In genomic region chr8:48310240-48310849, GRCm38 (mm10) we compare ENCODE assay signal across 15 mouse cellular contexts.
A peak's percentile ranks its signal among the peaks of the same experiment; 100 is the strongest.
DNase-seq lines count a peak whose midpoint lies in the region; ATAC-seq and TF ChIP-seq lines count a peak whose summit lies in the region.
"Had no signal": no experiment of that assay in that cellular context is flagged by ENCODE, and none has a peak within 500 bp of the region (broad histone marks: within the 10 kb centered on the region; RNA-seq: fewer than 3 reads in every experiment).

No protein-coding gene starts in this region.

- peaks cover 29% of the 10 kb centered on the region for H3K4me1 ChIP-seq in embryonic facial prominence, embryonic 12.5 days
- peaks cover 37% of the 10 kb centered on the region for H3K4me1 ChIP-seq in forebrain, postnatal 0 days (ENCODE audit: insufficient read depth)
- peaks cover 26% of the 10 kb centered on the region for H3K4me1 ChIP-seq in midbrain, embryonic 12.5 days
- H3K4me1 ChIP-seq: liver, embryonic 13.5 days had no signal

- peak; percentile 27 for DNase-seq in R1 (ENCODE audit: low read depth, low spot score)
- peak; percentile 21 for DNase-seq in forebrain, postnatal 0 days
- no peak for DNase-seq in layer of hippocampus, postnatal 14 days (ENCODE audit: low spot score in 2 of 2)
- no peak for DNase-seq in layer of hippocampus, adult 8-10 months (ENCODE audit: low spot score in 2 of 2)
- DNase-seq in embryo, embryonic 10 days (ENCODE audit: low spot score) = no peak
- DNase-seq: adrenal gland, postnatal 25 days; embryo, embryonic 11 days; gastrocnemius, postnatal 25 days; kidney, postnatal 36 days; liver, embryonic 13.5 days; right cerebral cortex, postnatal 4 days had no signal

- peak overlapping the region; percentile 48 for H3K27ac ChIP-seq in embryonic facial prominence, embryonic 12.5 days
- H3K27ac ChIP-seq in forebrain, postnatal 0 days (ENCODE audit: low read depth, low read length) = peak overlapping the region; percentile 16; the same call in 1 of the 2 replicates
- peak overlapping the region; percentile 60 for H3K27ac ChIP-seq in midbrain, embryonic 12.5 days (replicated peaks)
- H3K27ac ChIP-seq: liver, embryonic 13.5 days had no signal

- peaks cover 8% of the 10 kb centered on the region for H3K36me3 ChIP-seq in embryonic facial prominence, embryonic 12.5 days
- H3K36me3 ChIP-seq in forebrain, postnatal 0 days (ENCODE audit: insufficient read depth) = no peaks in the 10 kb centered on the region
- 0 out of 2 replicates have a peak, but pooled peaks cover 4% of the 10 kb centered on the region for H3K36me3 ChIP-seq in midbrain, embryonic 12.5 days
- H3K36me3 ChIP-seq: liver, embryonic 13.5 days had no signal

- no peak for TF ChIP-seq CTCF in forebrain, postnatal 0 days (IDR thresholded peaks at IDR 0.05; ENCODE audit: low read depth)

- WGBS in embryonic facial prominence, embryonic 12.5 days = 53% methylated on average over 10 of the region's 10 CpGs
- WGBS in forebrain, postnatal 0 days = 20% methylated on average over 10 of the region's 10 CpGs
- whole genome bisulfite sequencing in midbrain, embryonic 12.5 days = 36% methylated on average over 10 of the region's 10 CpGs

- no peak for ATAC-seq in embryonic facial prominence, embryonic 12.5 days (ENCODE audit: insufficient number of reproducible peaks, insufficient read depth, low FRiP score, low TSS enrichment)
- peak; percentile 15 for ATAC-seq in forebrain, postnatal 0 days
- ATAC-seq in midbrain, embryonic 12.5 days (ENCODE audit: low FRiP score, low read depth) = peak; percentile 32; the same call in 1 of the 2 replicates
- ATAC-seq: intestine, postnatal 0 days had no signal

- H3K9me3 ChIP-seq in embryonic facial prominence, embryonic 12.5 days = no peaks in the 10 kb centered on the region
- no peaks in the 10 kb centered on the region for H3K9me3 ChIP-seq in forebrain, postnatal 0 days (ENCODE audit: low read length)
- no peaks in the 10 kb centered on the region for H3K9me3 ChIP-seq in midbrain, embryonic 12.5 days
- H3K9me3 ChIP-seq: liver, embryonic 13.5 days had no signal

- no peaks in the 10 kb centered on the region for H3K27me3 ChIP-seq in embryonic facial prominence, embryonic 12.5 days
- H3K27me3 ChIP-seq in forebrain, postnatal 0 days (ENCODE audit: insufficient read depth, low read length) = no peaks in the 10 kb centered on the region
- peaks cover 4% of the 10 kb centered on the region; the same call in 1 of the 2 replicates for H3K27me3 ChIP-seq in midbrain, embryonic 12.5 days
- H3K27me3 ChIP-seq: CH12.LX; liver, embryonic 13.5 days had no signal

- H3K4me2 ChIP-seq in embryonic facial prominence, embryonic 12.5 days (replicated peaks) = no peak overlapping the region
- no peak overlapping the region for H3K4me2 ChIP-seq in forebrain, postnatal 0 days (ENCODE audit: low read depth)
- no peak overlapping the region for H3K4me2 ChIP-seq in midbrain, embryonic 12.5 days (replicated peaks)
- H3K4me2 ChIP-seq: liver, embryonic 13.5 days had no signal

- H3K9ac ChIP-seq in embryonic facial prominence, embryonic 12.5 days = no peak overlapping the region
- no peak overlapping the region for H3K9ac ChIP-seq in forebrain, postnatal 0 days
- no peak overlapping the region for H3K9ac ChIP-seq in midbrain, embryonic 12.5 days (replicated peaks)
- H3K9ac ChIP-seq: liver, embryonic 13.5 days had no signal

- no peak overlapping the region for H3K4me3 ChIP-seq in embryonic facial prominence, embryonic 12.5 days
- no peak overlapping the region for H3K4me3 ChIP-seq in forebrain, postnatal 0 days (ENCODE audit: low read depth, low read length)
- no peak overlapping the region for H3K4me3 ChIP-seq in midbrain, embryonic 12.5 days
- H3K4me3 ChIP-seq: liver, embryonic 13.5 days had no signal

Comparison
In these comparisons a context has a peak if more than half of its experiments do, and no peak if none do; other contexts are left out.
1. DNase-seq: peak in R1 (single experiment) and forebrain, postnatal 0 days (single experiment); none in layer of hippocampus, postnatal 14 days (0 of 2), layer of hippocampus, adult 8-10 months (0 of 2) and embryo, embryonic 10 days (single experiment).
2. Peak in every context shown above with its lines, with median percentiles within 50 percentile points of each other: H3K27ac ChIP-seq.